Mouse (Mus musculus): ENCODE measurements around the gene Trpm1. TPM values are rescaled to one million over a fixed set of nuclear protein-coding genes. Genes with fewer than 3 reads are reported as not detected.
A peak's percentile ranks its signal among the peaks of the same experiment; 100 is the strongest.

The Trpm1 gene
- polyA plus RNA-seq, 1 experiment from 2014 or later = 0.21 TPM

GRCm38 (mm10) chr7:64312811-64313210 lies 159.2 kb downstream of the Trpm1 start:
- DNase-seq (ENCODE audit: low spot score) = no peak
- Histone ChIP-seq H3K4me1 (replicated peaks; ENCODE audit: control insufficient read depth, insufficient read depth) (no peaks in the 10 kb centered on the region), H3K4me3 (ENCODE audit: low read depth, low read length) (no peak overlapping the region), H3K4me2 (replicated peaks; ENCODE audit: low read depth) (no peak overlapping the region), H3K9ac (ENCODE audit: low read length) (no peak overlapping the region), H3K9me3 (ENCODE audit: control insufficient read depth, low read length) (no peaks in the 10 kb centered on the region), H3K27ac (replicated peaks) (no peak overlapping the region), H3K27me3 (ENCODE audit: control insufficient read depth, insufficient read depth, low read length) (no peaks in the 10 kb centered on the region), H3K36me3 (ENCODE audit: control insufficient read depth, insufficient read depth, low read length) (peaks cover 13% of the 10 kb centered on the region; the same call in 1 of the 2 replicates)
- WGBS = 64% methylated on average over 7 of the region's 7 CpGs
- TF ChIP-seq CTCF (IDR thresholded peaks at IDR 0.05; ENCODE audit: low read depth) = no peak
- TF ChIP-seq EP300 (optimal IDR thresholded peaks at IDR 0.05) = no peak
- no peak for ATAC-seq (ENCODE audit: low FRiP score, low TSS enrichment)

MicroRNA genes within 50 kb of the gene (microRNA counts, 519-probe panel; counts per million panel counts)
- microRNA mmu-miR-211 = not detected

Small RNAs within 50 kb of the gene (microRNA-seq; reads per million reads assigned to microRNA genes)
- gene Mir211 (10.0 reads per million, percentile 16 among the genes with 10 or more reads in this experiment), gene Mir6416 (not detected)

Other genes with a start within 250 kb of the Trpm1 start
- gene E030018B13Rik, start 237.0 kb upstream of the Trpm1 start, polyA plus RNA-seq (2015; fragmentation: Nextera tagmentation; extraction: Ambion mirVana) = not detected in 2 replicates
- 25.0 and 26.9 TPM in 2 replicates for gene Klf13, start 214.9 kb upstream of the Trpm1 start, polyA plus RNA-seq (2015; fragmentation: Nextera tagmentation; extraction: Ambion mirVana)
- 5.3 and 5.4 TPM in 2 replicates for gene Mtmr10, start 133.8 kb downstream of the Trpm1 start, polyA plus RNA-seq (2015; fragmentation: Nextera tagmentation; extraction: Ambion mirVana)
- 2.7 and 2.9 TPM in 2 replicates for gene Fan1, start 220.3 kb downstream of the Trpm1 start, polyA plus RNA-seq (2015; fragmentation: Nextera tagmentation; extraction: Ambion mirVana)
- gene Mphosph10, start 238.4 kb downstream of the Trpm1 start, polyA plus RNA-seq (2015; fragmentation: Nextera tagmentation; extraction: Ambion mirVana) = 24.3 and 26.4 TPM in 2 replicates
- 89.8 and 97.7 TPM in 2 replicates for gene Mcee, start 238.8 kb downstream of the Trpm1 start, polyA plus RNA-seq (2015; fragmentation: Nextera tagmentation; extraction: Ambion mirVana)

Measured in stomach, postnatal 0 days (tissue).